Mouse (Mus musculus): ENCODE measurements around the gene Tmem147.
A peak's percentile ranks its signal among the peaks of the same experiment; 100 is the strongest.

Gene Tmem147

GRCm38 (mm10) chr7:30723274-30723953 lies 5.9 kb downstream of the Tmem147 start:
- no peak for DNase-seq

GRCm38 (mm10) chr7:30721286-30721685 lies 8.1 kb downstream of the Tmem147 start:
- no peak for DNase-seq

- DNase-seq = no peak
Measured at GRCm38 (mm10) chr7:30719669-30720068, 9.7 kb downstream of the Tmem147 start.

- no peak for DNase-seq
Measured at GRCm38 (mm10) chr7:30717716-30718046, 11.7 kb downstream of the Tmem147 start.

GRCm38 (mm10) chr7:30717006-30717715 lies 12.2 kb downstream of the Tmem147 start:
- peak; percentile 61 for DNase-seq

- DNase-seq = no peak
Measured at GRCm38 (mm10) chr7:30711942-30712341, 17.4 kb downstream of the Tmem147 start, which contains the start of gene Atp4a. Gene Atp4a, plus strand, starts transcription at chr7:30712209.

GRCm38 (mm10) chr7:30707441-30707840 lies 21.9 kb downstream of the Tmem147 start:
- no peak for DNase-seq

- DNase-seq = no peak
Measured at GRCm38 (mm10) chr7:30706214-30706882, 23.0 kb downstream of the Tmem147 start.

- DNase-seq = no peak
Measured at GRCm38 (mm10) chr7:30698589-30698988, 30.8 kb downstream of the Tmem147 start, which contains the start of gene 2200002J24Rik. Gene 2200002J24Rik, plus strand, starts transcription at chr7:30698926.

- DNase-seq = no peak
Measured at GRCm38 (mm10) chr7:30698101-30698500, 31.2 kb downstream of the Tmem147 start.

GRCm38 (mm10) chr7:30688325-30688724 lies 41.0 kb downstream of the Tmem147 start:
- DNase-seq = no peak

- no peak for DNase-seq
Measured at GRCm38 (mm10) chr7:30683425-30683824, 45.9 kb downstream of the Tmem147 start.

GRCm38 (mm10) chr7:30681897-30682296 lies 47.4 kb downstream of the Tmem147 start:
- no peak for DNase-seq

- no peak for DNase-seq
Measured at GRCm38 (mm10) chr7:30678263-30678975, 50.9 kb downstream of the Tmem147 start.
